Mouse (Mus musculus) hindbrain, embryonic 12.5 days (tissue): ENCODE data around the gene Crocc. TPM values are rescaled to one million over a fixed set of nuclear protein-coding genes. Genes with fewer than 3 reads are reported as not detected.

Experiments
- ATAC-seq: fragments of 200-750 bp; cut with Nextera tagmentation; 2 replicates; pipeline ENCODE4 v1.8.0; 2017; ENCODE audit warnings: moderate TSS enrichment; ENCODE audit not compliant: low FRiP score
- H3K27ac ChIP-seq: fragments of 300-500 bp; sonication (generic); 2 replicates; pipeline ENCODE4 v1.5.1; 2016; ENCODE audit warnings: mild to moderate bottlenecking
- H3K27me3 ChIP-seq: fragments of 300-500 bp; sonication (generic); 2 replicates; pipeline ENCODE4 v1.6.1; 2016; ENCODE audit warnings: mild to moderate bottlenecking
- H3K36me3 ChIP-seq: fragments of 300-500 bp; sonication (generic); 2 replicates; pipeline ENCODE4 v1.6.1; 2016; ENCODE audit warnings: mild to moderate bottlenecking
- H3K4me1 ChIP-seq: fragments of 300-500 bp; sonication (generic); 2 replicates; pipeline ENCODE4 v1.6.1; 2016
- H3K4me2 ChIP-seq: fragments of 300-500 bp; sonication (generic); replicated peaks from 2 replicates; pipeline ENCODE4 v1.6.1; 2016; ENCODE audit warnings: mild to moderate bottlenecking
- H3K4me3 ChIP-seq: fragments of 300-500 bp; sonication (generic); 2 replicates; pipeline ENCODE4 v1.5.1; 2016; ENCODE audit warnings: mild to moderate bottlenecking
- H3K9ac ChIP-seq: fragments of 300-500 bp; sonication (generic); 2 replicates; pipeline ENCODE4 v1.6.1; 2016; ENCODE audit warnings: mild to moderate bottlenecking, moderate library complexity
- H3K9me3 ChIP-seq: fragments of 300-500 bp; sonication (generic); replicated peaks from 2 replicates; pipeline ENCODE4 v1.6.1; 2016; ENCODE audit warnings: mild to moderate bottlenecking
- whole genome bisulfite sequencing: fragments of 180-500 bp; shearing (Covaris S2); methylation state at CpG from one replicate; pipeline ENCODE4 v1.1.7; 2016; 5-methylcytosine and 5-hydroxymethylcytosine counted together
- polyA plus RNA-seq: library from polyadenylated mRNA; unstranded; fragments of >200 nt; fragmentation: Nextera tagmentation; extraction: Ambion mirVana; gene quantifications from 2 replicates; pipeline ENCODE4 v1.2.1, GENCODE M21; 2016

The Crocc gene
- polyA plus RNA-seq, 1 experiment from 2014 or later = 13.2 TPM

- WGBS = 80% methylated on average over 4 of the region's 4 CpGs
- no peak overlapping the region for H3K27ac ChIP-seq
- no peaks in the 10 kb centered on the region for H3K9me3 ChIP-seq
- no peak overlapping the region for H3K9ac ChIP-seq
- H3K27me3 ChIP-seq = no peaks in the 10 kb centered on the region
- H3K4me2 ChIP-seq = no peak overlapping the region
- peaks cover 36% of the 10 kb centered on the region for H3K36me3 ChIP-seq
- H3K4me1 ChIP-seq = peaks cover 13% of the 10 kb centered on the region
- ATAC-seq = no peak
- no peak overlapping the region for H3K4me3 ChIP-seq
Measured at GRCm38 (mm10) chr4:141064104-141064659, 3.8 kb upstream of the Crocc start.

- Histone ChIP-seq H3K9ac (peak overlapping the region; percentile 85), H3K27me3 (no peaks in the 10 kb centered on the region), H3K27ac (peak overlapping the region; percentile 92), H3K9me3 (no peaks in the 10 kb centered on the region), H3K4me3 (peak overlapping the region; percentile 68), H3K4me2 (peak overlapping the region; percentile 77), H3K36me3 (peaks cover 12% of the 10 kb centered on the region; the same call in 1 of the 2 replicates), H3K4me1 (peaks cover 20% of the 10 kb centered on the region)
- whole genome bisulfite sequencing = 2% methylated on average over 28 of the region's 32 CpGs
- ATAC-seq = peak; percentile 4; the same call in 1 of the 2 replicates
Measured at GRCm38 (mm10) chr4:141059616-141060425, 529 bp downstream of the Crocc start.

GRCm38 (mm10) chr4:141058835-141059234 is 1.5 kb downstream of the Crocc start:
- 0 out of 2 replicates have a peak overlapping the region, but pooled peaks have one; percentile 77 for H3K4me2 ChIP-seq
- H3K36me3 ChIP-seq = peaks cover 12% of the 10 kb centered on the region; the same call in 1 of the 2 replicates
- H3K9me3 ChIP-seq = no peaks in the 10 kb centered on the region
- H3K27ac ChIP-seq = 0 out of 2 replicates have a peak overlapping the region, but pooled peaks have one; percentile 8
- no peak for ATAC-seq
- no peak overlapping the region for H3K4me3 ChIP-seq
- peaks cover 25% of the 10 kb centered on the region for H3K4me1 ChIP-seq
- 86% methylated on average over 8 of the region's 9 CpGs for WGBS
- H3K27me3 ChIP-seq = no peaks in the 10 kb centered on the region
- H3K9ac ChIP-seq = peak overlapping the region; percentile 10; the same call in 1 of the 2 replicates

GRCm38 (mm10) chr4:141056970-141057369 is 3.4 kb downstream of the Crocc start:
- H3K27me3 ChIP-seq = no peaks in the 10 kb centered on the region
- WGBS = 96% methylated on average over 10 of the region's 10 CpGs
- H3K9me3 ChIP-seq = no peaks in the 10 kb centered on the region
- H3K27ac ChIP-seq = no peak overlapping the region
- no peak overlapping the region for H3K9ac ChIP-seq
- no peak overlapping the region for H3K4me2 ChIP-seq
- no peak overlapping the region for H3K4me3 ChIP-seq
- peaks cover 40% of the 10 kb centered on the region for H3K4me1 ChIP-seq
- ATAC-seq = no peak
- H3K36me3 ChIP-seq = peaks cover 16% of the 10 kb centered on the region; the same call in 1 of the 2 replicates

GRCm38 (mm10) chr4:141053568-141054161 is 6.7 kb downstream of the Crocc start:
- no peaks in the 10 kb centered on the region for H3K9me3 ChIP-seq

GRCm38 (mm10) chr4:141053138-141053537 is 7.2 kb downstream of the Crocc start:
- Histone ChIP-seq H3K9me3 (no peaks in the 10 kb centered on the region), H3K27ac (peak overlapping the region; percentile 77), H3K4me2 (peak overlapping the region; percentile 43), H3K36me3 (peaks cover 20% of the 10 kb centered on the region; the same call in 1 of the 2 replicates), H3K9ac (peak overlapping the region; percentile 43), H3K4me3 (no peak overlapping the region), H3K4me1 (peaks cover 48% of the 10 kb centered on the region), H3K27me3 (no peaks in the 10 kb centered on the region)
- 45% methylated on average over 8 of the region's 8 CpGs for WGBS
- peak; percentile 1; the same call in 1 of the 2 replicates for ATAC-seq

More at GRCm38 (mm10) chr4:141053568-141054161, 6.7 kb downstream of the Crocc start:
- Histone ChIP-seq H3K27me3 (no peaks in the 10 kb centered on the region), H3K36me3 (peaks cover 20% of the 10 kb centered on the region; the same call in 1 of the 2 replicates), H3K4me3 (peak overlapping the region; percentile 12; the same call in 1 of the 2 replicates), H3K27ac (peak overlapping the region; percentile 77), H3K9ac (peak overlapping the region; percentile 43), H3K4me2 (peak overlapping the region; percentile 43), H3K4me1 (peaks cover 44% of the 10 kb centered on the region)
- WGBS = 20% methylated on average over 17 of the region's 17 CpGs
- peak; percentile 42 for ATAC-seq

GRCm38 (mm10) chr4:141052442-141052841 is 7.9 kb downstream of the Crocc start:
- Histone ChIP-seq H3K9me3 (no peaks in the 10 kb centered on the region), H3K4me3 (no peak overlapping the region), H3K27ac (0 out of 2 replicates have a peak overlapping the region, but pooled peaks have one; percentile 77), H3K9ac (no peak overlapping the region), H3K4me1 (peaks cover 52% of the 10 kb centered on the region), H3K4me2 (no peak overlapping the region), H3K36me3 (peaks cover 20% of the 10 kb centered on the region; the same call in 1 of the 2 replicates), H3K27me3 (no peaks in the 10 kb centered on the region)
- 89% methylated on average over 12 of the region's 12 CpGs for WGBS
- no peak for ATAC-seq

- peak overlapping the region; percentile 96 for H3K27ac ChIP-seq
- H3K4me1 ChIP-seq = peaks cover 65% of the 10 kb centered on the region
- peaks cover 20% of the 10 kb centered on the region for H3K36me3 ChIP-seq
- H3K9ac ChIP-seq = peak overlapping the region; percentile 47; the same call in 1 of the 2 replicates
- no peaks in the 10 kb centered on the region for H3K27me3 ChIP-seq
- no peak overlapping the region for H3K4me3 ChIP-seq
- WGBS = 18% methylated on average over 4 of the region's 4 CpGs
- H3K4me2 ChIP-seq = peak overlapping the region; percentile 42
- peak; percentile 72 for ATAC-seq
- H3K9me3 ChIP-seq = no peaks in the 10 kb centered on the region
Measured at GRCm38 (mm10) chr4:141049476-141049835, 10.9 kb downstream of the Crocc start.

- ATAC-seq = peak; percentile 41
- Histone ChIP-seq H3K9ac (peak overlapping the region; percentile 47; the same call in 1 of the 2 replicates), H3K4me2 (peak overlapping the region; percentile 42), H3K4me3 (no peak overlapping the region), H3K36me3 (peaks cover 20% of the 10 kb centered on the region), H3K27me3 (no peaks in the 10 kb centered on the region), H3K9me3 (no peaks in the 10 kb centered on the region), H3K4me1 (peaks cover 61% of the 10 kb centered on the region), H3K27ac (peak overlapping the region; percentile 96)
- WGBS = 36% methylated on average over 17 of the region's 17 CpGs
Measured at GRCm38 (mm10) chr4:141048810-141049475, 11.4 kb downstream of the Crocc start.

- no peak for ATAC-seq
- Histone ChIP-seq H3K4me2 (no peak overlapping the region), H3K27ac (no peak overlapping the region), H3K36me3 (peaks cover 35% of the 10 kb centered on the region), H3K27me3 (no peaks in the 10 kb centered on the region), H3K9me3 (no peaks in the 10 kb centered on the region), H3K4me3 (no peak overlapping the region), H3K4me1 (peaks cover 34% of the 10 kb centered on the region), H3K9ac (no peak overlapping the region)
- 18% methylated on average over 8 of the region's 8 CpGs for WGBS
Measured at GRCm38 (mm10) chr4:141044816-141045215, 15.5 kb downstream of the Crocc start.

GRCm38 (mm10) chr4:141041117-141041516 is 19.2 kb downstream of the Crocc start:
- 44% methylated on average over 12 of the region's 12 CpGs for WGBS
- H3K9ac ChIP-seq = no peak overlapping the region
- ATAC-seq = peak; percentile 33; the same call in 1 of the 2 replicates
- no peaks in the 10 kb centered on the region for H3K9me3 ChIP-seq
- H3K4me3 ChIP-seq = no peak overlapping the region
- no peak overlapping the region for H3K4me2 ChIP-seq
- peaks cover 54% of the 10 kb centered on the region for H3K36me3 ChIP-seq
- H3K27me3 ChIP-seq = no peaks in the 10 kb centered on the region
- no peak overlapping the region for H3K27ac ChIP-seq
- H3K4me1 ChIP-seq = peaks cover 4% of the 10 kb centered on the region; the same call in 1 of the 2 replicates
